ENCODE assay signal across 11 mouse cellular contexts in the genomic region with DNA sequence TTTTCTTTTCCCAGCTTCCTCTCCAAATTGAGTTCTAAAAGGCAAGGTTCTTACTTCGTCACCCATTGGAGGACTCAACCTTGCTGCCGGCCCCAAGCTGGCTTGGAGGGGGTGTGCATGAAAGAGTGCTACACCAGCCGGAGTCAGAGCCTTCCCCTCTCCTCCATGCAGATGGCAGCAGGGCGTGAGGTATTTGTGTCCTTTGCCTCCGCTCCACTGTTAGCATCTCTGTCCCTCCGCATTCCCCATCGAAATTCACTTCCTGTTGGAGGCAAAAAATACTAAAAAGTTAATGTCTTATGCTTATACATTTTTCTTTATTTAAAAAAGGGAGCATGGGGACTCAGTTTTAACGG.
DNase-seq lines count a peak whose midpoint lies in the region; ATAC-seq and TF ChIP-seq lines count a peak whose summit lies in the region.
"Had no signal": no experiment of that assay in that cellular context is flagged by ENCODE, and none has a peak within 500 bp of the region (broad histone marks: within the 10 kb centered on the region; RNA-seq: fewer than 3 reads in every experiment).

No protein-coding gene starts in this region.

- no peak overlapping the region for H3K4me3 ChIP-seq in heart, embryonic 13.5 days
- H3K4me3 ChIP-seq in kidney, embryonic 14.5 days (ENCODE audit: low read length) = no peak overlapping the region
- no peak overlapping the region for H3K4me3 ChIP-seq in lung, postnatal 0 days (ENCODE audit: low read depth, low read length)
- no peak overlapping the region for H3K4me3 ChIP-seq in limb, embryonic 10.5 days

- peak overlapping the region; percentile 79 for H3K27ac ChIP-seq in heart, embryonic 13.5 days (replicated peaks)
- peak overlapping the region; percentile 55; the same call in 1 of the 2 replicates for H3K27ac ChIP-seq in kidney, embryonic 14.5 days (ENCODE audit: low read depth, low read length)
- peak overlapping the region; percentile 72 for H3K27ac ChIP-seq in lung, postnatal 0 days (ENCODE audit: low read length)
- 0 out of 2 replicates have a peak overlapping the region, but pooled peaks have one; percentile 1 for H3K27ac ChIP-seq in limb, embryonic 10.5 days

- no peak for ATAC-seq in heart, embryonic 13.5 days (ENCODE audit: extremely low read depth, insufficient number of reproducible peaks, low FRiP score, low TSS enrichment)
- ATAC-seq in kidney, embryonic 14.5 days (ENCODE audit: low FRiP score, low TSS enrichment) = 0 out of 2 replicates have a peak, but pooled peaks have one; percentile 7
- peak; percentile 53 for ATAC-seq in lung, postnatal 0 days

- H3K27me3 ChIP-seq in heart, embryonic 13.5 days (replicated peaks) = no peaks in the 10 kb centered on the region
- no peaks in the 10 kb centered on the region for H3K27me3 ChIP-seq in kidney, embryonic 14.5 days (ENCODE audit: control insufficient read depth, insufficient read depth, low read length)
- H3K27me3 ChIP-seq in lung, postnatal 0 days (replicated peaks; ENCODE audit: insufficient read depth, low read length) = no peaks in the 10 kb centered on the region
- no peaks in the 10 kb centered on the region for H3K27me3 ChIP-seq in limb, embryonic 10.5 days (ENCODE audit: low read depth, poor library complexity, severe bottlenecking)

- peaks cover 39% of the 10 kb centered on the region for H3K4me1 ChIP-seq in heart, embryonic 13.5 days
- peaks cover 20% of the 10 kb centered on the region for H3K4me1 ChIP-seq in kidney, embryonic 14.5 days (ENCODE audit: control insufficient read depth, insufficient read depth, low read length)
- peaks cover 4% of the 10 kb centered on the region; the same call in 1 of the 2 replicates for H3K4me1 ChIP-seq in lung, postnatal 0 days (ENCODE audit: insufficient read depth, low read depth, low read length)
- H3K4me1 ChIP-seq in limb, embryonic 10.5 days = peaks cover 30% of the 10 kb centered on the region

- no peak for TF ChIP-seq CTCF in lung, postnatal 0 days (IDR thresholded peaks at IDR 0.05)

- intact Hi-C loops in heart, postnatal 36 days (cut with DNase I) = no loop called here

- no peaks in the 10 kb centered on the region for H3K36me3 ChIP-seq in heart, embryonic 13.5 days
- no peaks in the 10 kb centered on the region for H3K36me3 ChIP-seq in kidney, embryonic 14.5 days (ENCODE audit: control insufficient read depth, insufficient read depth, low read length)
- H3K36me3 ChIP-seq in lung, postnatal 0 days (ENCODE audit: insufficient read depth, low read length) = no peaks in the 10 kb centered on the region
- no peaks in the 10 kb centered on the region for H3K36me3 ChIP-seq in limb, embryonic 10.5 days

- H3K4me2 ChIP-seq in heart, embryonic 13.5 days = no peak overlapping the region
- H3K4me2 ChIP-seq in kidney, embryonic 14.5 days (replicated peaks; ENCODE audit: low read depth, low read length) = no peak overlapping the region
- H3K4me2 ChIP-seq in lung, postnatal 0 days (replicated peaks; ENCODE audit: low read depth, low read length) = no peak overlapping the region

- TF ChIP-seq EP300 in lung, postnatal 0 days (IDR thresholded peaks at IDR 0.05) = no peak

- WGBS in heart, embryonic 13.5 days = 51% methylated on average over 8 of the region's 8 CpGs
- 66% methylated on average over 8 of the region's 8 CpGs for WGBS in kidney, embryonic 14.5 days
- WGBS in lung, postnatal 0 days = 54% methylated on average over 8 of the region's 8 CpGs
- 73% methylated on average over 8 of the region's 8 CpGs for WGBS in limb, embryonic 10.5 days

- no peaks in the 10 kb centered on the region for H3K9me3 ChIP-seq in heart, embryonic 13.5 days
- no peaks in the 10 kb centered on the region for H3K9me3 ChIP-seq in kidney, embryonic 14.5 days (ENCODE audit: control insufficient read depth, low read length)
- H3K9me3 ChIP-seq in lung, postnatal 0 days (ENCODE audit: low read length) = no peaks in the 10 kb centered on the region
- no peaks in the 10 kb centered on the region for H3K9me3 ChIP-seq in limb, embryonic 10.5 days (replicated peaks)

- H3K9ac ChIP-seq in heart, embryonic 13.5 days = 0 out of 2 replicates have a peak overlapping the region, but pooled peaks have one; percentile 42
- no peak overlapping the region for H3K9ac ChIP-seq in kidney, embryonic 14.5 days (ENCODE audit: low read depth, low read length)
- H3K9ac ChIP-seq in lung, postnatal 0 days (replicated peaks; ENCODE audit: low read depth) = no peak overlapping the region

- no peak for DNase-seq in heart, postnatal 36 days
- no peak for DNase-seq in kidney, adult 8-10 months
- DNase-seq in lung, postnatal 0 days (ENCODE audit: low spot score) = no peak
- DNase-seq in lung, adult 18-20 months = no peak
- no peak for DNase-seq in limb, embryonic 10.5 days (ENCODE audit: low spot score)
- no peak for DNase-seq in adrenal gland, adult 8-10 months
- DNase-seq: cerebellum, adult 11-12 months; kidney, postnatal 25 days; right cerebral cortex, postnatal 4 days had no signal

Comparison
In these comparisons a context has a peak if more than half of its experiments do, and no peak if none do; other contexts are left out.
1. H3K27ac ChIP-seq: peak in every context shown above with its lines; median percentile 79 in heart, embryonic 13.5 days; 72 in lung, postnatal 0 days; 55 in kidney, embryonic 14.5 days; 1 in limb, embryonic 10.5 days.